Mouse (Mus musculus) gonadal fat pad, adult 2 months (tissue): ENCODE measurements around the gene Pex10. TPM values are rescaled to one million over a fixed set of nuclear protein-coding genes. Genes with fewer than 3 reads are reported as not detected.

Source experiments
- DNase-seq: peaks from one replicate; pipeline ENCODE4 v3.0.0-alpha.2; 2012; ENCODE audit warnings: low read depth
- polyA plus RNA-seq: library from polyadenylated mRNA; depleted of rRNA; stranded (reverse); fragments of >200 nt; gene quantifications from 2 replicates; pipeline ENCODE4 v1.2.3, GENCODE M21; 2012; rRNA removed

Gene Pex10
- polyA plus RNA-seq = 17.1 and 20.4 TPM in 2 replicates

DNA sequence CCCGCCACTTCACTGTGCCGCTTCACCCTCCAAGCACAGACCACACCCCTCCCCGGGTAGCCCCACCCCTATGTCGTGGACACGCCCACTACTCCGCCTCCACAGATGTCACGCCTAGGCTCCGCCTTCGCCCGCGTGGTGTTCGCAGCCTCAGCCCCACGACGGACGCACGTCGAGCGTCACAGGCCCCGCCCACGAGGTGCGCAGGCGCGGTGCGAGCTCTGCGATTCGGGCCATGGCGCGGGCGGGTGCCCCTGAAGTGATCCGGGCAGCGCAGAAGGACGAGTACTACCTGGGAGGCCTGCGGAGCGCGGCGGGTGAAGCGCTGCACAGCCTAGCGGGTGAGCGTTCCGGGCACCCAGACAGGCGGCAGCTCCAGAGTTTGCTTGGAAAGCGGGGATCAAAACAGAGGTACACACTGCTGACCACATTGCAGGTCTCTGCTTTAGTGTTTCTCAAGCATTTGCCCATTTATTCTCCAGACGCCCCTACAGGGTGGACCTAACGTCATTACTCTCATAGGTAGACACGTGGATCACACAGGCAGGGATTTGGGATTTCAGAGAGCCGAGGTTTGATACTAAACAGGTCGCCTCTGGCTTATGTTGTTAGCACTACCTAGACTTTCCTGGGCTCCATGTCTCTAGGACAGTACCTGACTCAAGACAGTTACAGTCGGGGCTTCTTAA is at the start of gene Pex10:
Pex10 (plus strand) TSS at position 183 of the 689 bp plus-strand sequence.
- DNase-seq = no peak

DNA sequence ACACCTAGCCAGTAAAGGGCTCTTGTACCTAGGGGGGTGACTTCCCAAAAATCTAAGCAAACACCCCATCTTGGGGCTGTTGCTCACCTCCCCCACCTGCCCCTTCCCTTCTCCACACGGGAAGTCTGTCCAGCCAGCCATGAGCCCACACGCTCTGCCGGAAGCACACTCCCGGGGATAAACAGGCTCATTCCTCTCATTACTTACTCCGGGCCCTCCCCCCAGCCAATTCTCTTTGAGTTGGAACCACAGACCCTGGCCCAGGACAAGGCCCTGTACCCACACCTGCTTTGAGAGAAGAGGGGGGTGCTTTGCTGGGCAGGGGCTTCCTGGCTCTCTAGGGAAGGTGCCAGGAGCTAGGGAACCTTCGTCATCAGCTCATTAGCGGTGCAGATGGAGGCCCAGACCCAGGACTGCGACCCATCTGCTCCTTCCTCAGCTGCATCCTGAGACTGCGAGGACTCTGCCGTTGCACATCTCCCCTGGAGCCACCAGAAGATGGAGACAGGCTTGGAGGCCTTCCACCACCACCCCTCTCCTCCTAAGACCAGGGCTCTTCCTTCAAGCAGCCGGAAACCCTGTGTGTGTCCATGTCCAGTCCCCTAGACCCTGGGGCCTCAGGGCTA is 49.5 kb upstream of the Pex10 start:
- DNase-seq = no peak

- DNase-seq = no peak
Observed at GRCm38 (mm10) chr4:155018066-155018465, 48.8 kb upstream of the Pex10 start.

DNA sequence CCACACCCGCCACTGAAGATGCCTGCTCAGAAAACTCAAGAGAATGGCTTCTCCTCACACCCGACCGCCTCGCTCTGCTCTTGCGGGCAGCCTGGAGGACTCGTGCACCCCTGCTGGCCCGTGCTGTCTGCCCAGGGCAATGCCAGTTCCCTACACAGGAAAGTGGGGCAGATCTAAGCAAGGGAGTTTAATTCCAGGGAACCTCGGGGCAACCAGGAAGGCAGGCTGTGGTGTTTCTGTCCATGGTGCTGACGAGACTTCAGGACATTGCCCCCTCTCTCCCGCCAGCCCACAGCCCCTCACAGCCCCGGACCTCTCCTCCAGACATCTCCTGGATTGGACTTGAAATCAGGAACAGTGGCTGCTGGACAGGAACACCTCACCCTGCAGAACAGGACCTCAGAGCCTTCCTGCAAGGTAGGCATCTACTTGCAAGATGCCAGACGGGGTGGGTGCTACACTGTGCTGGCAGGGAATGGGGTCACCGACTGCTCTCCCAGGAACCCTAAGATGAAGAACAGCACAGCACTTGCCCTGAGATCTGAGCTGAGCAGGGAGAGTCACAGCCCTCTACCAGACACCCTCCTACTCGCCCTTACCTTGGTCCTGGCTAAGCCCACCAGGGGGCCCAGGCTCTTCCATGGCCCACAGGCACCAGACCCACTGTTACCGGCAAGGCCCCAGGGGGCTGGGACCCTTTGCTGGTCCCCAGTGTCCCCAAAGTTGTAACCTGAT is 48.0 kb upstream of the Pex10 start:
- DNase-seq = no peak

GRCm38 (mm10) chr4:155019336-155019847 is 47.4 kb upstream of the Pex10 start:
- DNase-seq = no peak

DNA sequence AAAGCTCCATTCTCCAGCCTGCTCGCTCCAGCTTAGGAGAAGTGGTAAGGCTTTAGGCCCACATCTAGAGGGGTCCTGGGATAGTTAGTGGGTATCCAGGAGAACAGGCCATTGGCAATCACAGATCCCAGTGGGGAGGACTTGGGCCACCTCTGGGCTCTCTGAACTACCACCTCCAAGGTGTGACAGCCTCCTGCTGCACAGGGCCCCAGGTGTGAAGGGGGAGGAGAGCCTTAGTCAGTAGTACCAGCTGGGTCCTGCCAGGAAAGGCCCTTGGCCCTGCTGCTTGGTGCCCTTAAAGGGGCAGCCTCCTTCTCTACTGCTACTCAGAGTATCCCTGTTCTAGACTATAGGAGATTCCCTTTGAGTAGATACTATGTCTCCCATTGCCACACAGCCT is 46.7 kb upstream of the Pex10 start:
- DNase-seq = no peak

DNA sequence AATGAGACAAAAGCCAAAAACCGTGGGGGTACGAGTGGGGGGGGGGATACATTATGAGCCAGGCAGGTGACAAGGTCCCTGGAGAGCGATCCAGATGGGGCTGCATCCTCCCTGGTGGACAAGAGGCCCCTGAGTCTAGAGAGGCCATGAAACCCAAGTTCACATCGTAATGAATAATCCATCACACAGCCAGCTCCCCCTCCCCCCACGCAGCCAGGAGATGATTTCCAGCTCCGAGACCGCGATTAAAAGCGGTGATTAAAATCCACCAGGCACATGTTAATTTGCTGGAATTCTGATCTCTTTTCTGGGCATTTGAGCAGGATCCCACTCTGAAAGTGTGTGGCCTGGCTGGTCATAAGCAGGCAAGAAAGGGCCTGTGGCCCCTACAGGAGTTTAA is 46.0 kb upstream of the Pex10 start:
- DNase-seq = no peak

- no peak for DNase-seq
Observed at GRCm38 (mm10) chr4:155022228-155022855, 44.5 kb upstream of the Pex10 start.

DNA sequence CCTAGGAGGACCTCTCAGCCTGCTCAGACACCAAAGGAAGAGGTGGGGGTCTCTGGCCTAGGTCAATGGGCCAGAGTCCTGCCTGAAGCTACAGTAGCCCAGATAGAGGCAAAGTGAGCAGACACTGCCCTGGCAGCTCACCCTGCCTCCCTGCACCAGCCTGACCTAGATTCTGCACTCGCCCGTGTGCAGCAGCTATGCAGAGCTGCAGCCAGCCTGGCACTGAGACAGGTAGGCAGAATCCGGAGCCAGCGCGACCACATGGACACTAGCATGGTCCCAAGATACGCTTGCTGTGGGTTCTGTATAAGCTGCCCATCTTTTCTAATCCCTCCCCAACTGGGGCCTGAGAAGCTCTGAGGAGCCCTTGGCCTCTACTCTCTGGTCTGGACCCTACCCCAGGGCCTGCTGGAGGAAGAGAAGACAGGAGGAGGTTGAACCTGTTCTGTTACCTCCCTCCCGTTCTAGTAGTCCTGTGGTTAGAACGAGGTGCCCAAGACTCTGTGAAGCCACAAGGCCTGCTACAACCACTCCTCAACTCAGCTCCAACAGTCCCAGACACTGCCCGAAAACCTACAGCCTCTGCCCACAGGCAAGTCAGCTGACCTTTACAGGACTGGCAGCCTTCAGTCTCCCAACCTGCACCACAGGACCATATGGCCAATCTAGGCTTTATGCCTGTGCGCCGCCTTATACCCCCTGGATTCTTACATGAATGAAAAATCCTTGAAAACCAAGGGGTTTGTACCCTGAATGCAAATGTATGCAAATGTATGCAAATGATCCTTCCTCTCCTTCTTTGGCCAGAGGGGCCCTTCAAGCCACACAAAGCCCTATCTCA is 42.4 kb upstream of the Pex10 start:
- DNase-seq = no peak

- no peak for DNase-seq
Observed at GRCm38 (mm10) chr4:155033115-155033514, 33.7 kb upstream of the Pex10 start.

DNA sequence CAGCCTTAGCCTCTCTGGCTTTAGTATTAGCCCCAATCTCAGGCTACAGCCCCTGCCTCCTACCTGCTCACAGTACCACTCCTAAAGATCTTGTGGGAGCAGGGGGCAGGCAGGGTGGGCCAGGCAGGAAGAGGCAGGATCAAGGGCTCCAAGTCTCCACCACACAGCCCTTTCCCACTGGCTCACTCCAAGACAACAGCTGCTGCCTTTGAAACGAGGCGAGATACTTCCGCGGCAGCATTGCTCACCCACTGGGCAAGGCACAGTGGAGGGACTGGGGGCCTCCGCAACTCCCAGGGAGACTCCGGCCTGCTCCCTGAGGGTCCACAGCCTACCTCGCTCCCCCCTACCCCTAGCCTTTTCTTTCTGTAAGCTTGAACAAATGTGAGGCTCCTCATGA is 32.6 kb upstream of the Pex10 start:
- no peak for DNase-seq

DNA sequence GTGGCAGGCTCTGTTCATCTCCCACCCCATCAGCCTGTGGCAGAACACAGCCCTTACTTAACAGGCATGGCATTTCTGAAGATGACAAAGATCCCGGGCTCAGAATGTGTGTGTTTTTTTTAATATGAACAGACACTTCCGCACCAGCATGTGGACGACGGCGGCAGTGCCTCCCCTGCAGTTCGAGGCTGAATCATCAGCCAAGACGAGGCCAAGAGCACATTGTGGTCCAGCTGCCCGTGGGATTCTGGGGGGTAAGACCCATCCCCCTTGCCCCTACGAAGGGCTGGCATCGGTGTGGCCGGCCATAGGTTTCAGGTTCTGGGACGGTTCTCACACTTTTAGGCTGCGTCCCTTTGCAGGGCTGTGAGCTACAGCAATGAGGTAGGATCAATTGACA is 32.0 kb upstream of the Pex10 start:
- DNase-seq = no peak

DNA sequence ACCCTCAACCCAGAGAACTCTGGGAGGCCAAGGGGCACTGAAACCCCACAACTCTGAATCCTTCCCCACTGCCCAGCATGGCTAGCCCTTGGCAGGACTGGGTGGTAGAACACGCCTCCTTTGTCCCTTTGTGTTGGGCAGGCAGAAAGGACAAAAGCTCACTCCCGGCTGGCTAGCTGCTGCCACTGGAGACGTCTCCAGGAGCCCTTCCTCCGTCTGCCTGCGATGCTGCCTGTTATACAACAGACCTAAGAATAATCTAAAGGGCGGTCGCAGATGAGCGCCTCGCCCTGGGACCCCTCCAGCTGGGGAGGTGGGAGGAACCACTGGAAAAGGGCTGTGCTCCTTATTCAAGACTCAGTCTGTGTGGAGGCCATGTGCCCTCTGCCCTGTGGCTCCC is 26.6 kb upstream of the Pex10 start:
- no peak for DNase-seq

GRCm38 (mm10) chr4:155040696-155041095 is 26.1 kb upstream of the Pex10 start:
- no peak for DNase-seq

DNA sequence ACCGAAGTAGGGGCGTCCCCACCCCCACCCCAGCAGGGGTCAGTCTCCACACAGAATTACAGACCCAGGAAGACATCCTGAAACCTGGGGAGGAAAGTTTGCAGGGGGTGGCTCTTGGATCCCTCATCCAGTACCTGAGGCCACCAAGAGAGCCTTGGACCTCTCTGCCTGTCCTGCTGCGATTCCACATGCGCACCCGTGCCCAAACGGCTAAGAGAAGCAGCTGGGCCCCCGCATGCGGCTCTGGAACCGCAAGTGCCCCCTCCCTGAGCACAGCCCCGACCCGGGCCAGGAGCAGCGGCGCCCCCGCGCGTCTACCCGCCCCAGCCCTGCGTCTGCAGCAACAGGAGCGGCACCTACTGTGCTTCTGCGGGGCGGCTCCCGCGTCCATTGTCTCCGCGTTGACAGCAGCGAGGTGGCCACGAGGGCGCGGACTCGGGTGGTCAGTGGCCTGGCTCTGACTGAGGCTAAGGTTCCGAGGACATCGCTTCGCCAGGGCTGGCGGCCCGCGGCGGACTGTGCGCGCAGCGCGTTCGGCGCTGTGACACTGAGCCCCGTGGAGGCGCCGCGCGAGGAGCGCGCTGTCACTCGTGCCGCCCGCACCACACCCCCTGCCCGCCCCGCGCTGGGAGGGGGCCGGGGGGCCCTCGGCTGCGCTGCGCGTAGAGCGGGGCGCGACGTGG is 24.1 kb upstream of the Pex10 start:
- DNase-seq = no peak

DNA sequence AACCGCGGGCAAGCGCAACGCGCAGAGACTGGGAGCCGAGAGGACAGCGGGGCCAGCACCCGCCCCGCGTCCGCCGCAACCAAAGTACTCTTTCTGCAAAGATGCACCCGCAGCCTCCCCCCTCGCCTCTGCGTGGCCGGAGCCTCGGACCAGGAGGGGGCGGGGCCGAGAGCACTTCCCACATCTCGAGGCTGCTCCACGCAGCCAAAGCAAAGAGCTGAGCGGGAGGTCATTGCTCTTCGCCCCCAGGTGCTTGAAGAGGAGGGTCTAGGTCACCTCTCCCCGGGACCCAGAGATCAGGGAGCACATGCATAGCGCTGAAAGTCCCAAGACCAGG is 23.6 kb upstream of the Pex10 start:
- DNase-seq = no peak

DNA sequence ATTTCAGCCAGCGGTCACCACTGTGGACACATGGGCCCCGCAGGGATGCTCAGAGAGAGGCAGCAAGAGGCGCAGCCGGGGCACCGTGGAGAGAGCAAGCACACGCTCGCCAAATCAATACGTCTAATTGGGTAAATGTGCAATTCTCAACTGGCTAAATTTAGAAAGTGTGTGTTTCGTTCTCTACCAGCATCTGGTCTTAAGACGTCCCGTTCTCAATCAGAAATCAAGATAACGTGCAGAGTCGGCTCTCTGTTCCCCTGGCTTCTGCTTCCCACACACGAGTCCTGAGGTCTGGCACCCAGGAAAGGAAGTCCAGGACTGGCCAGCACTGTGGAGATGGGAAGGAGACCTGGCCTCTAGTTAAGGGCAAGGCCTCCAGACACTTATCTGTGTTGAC is 20.2 kb upstream of the Pex10 start:
- DNase-seq = no peak

DNA sequence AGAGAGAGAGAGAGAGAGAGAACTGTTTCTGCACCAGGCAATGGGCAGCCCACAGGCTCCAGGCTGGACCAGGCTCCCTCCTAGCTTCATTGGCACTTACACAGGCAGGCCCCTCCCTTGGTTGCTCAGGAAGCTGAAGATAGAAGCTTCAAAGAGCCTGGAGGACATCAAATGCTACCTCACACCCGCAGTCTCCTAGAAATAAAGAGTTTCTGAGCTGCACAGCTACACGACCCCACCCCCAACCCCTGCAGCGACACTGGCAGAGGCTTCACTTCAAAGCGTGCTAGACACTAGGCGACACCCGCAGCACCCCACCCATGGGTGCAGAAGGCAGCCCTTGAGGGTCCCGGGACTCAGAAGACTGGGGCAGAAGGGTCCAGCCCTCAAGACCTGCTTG is 16.7 kb upstream of the Pex10 start:
- DNase-seq = no peak

DNA sequence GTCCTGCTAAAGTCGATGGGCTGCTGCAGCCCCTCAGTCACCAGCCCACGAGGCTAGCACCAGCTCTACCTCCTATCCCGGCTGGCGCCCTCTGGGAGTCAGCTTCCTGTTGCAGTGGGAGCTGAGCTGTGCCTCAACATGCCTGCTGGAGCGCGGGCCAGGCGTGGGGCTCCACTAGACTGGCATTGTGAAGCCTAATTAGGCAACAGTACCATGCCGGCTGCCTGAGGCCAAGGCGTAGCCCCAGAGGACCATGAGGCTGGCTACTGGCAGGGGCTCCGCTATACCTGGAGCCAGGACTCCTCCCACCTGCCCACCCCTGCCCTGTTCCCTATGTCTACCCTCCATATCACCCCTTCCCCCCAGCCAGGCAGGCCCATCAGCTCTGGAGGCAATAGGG is 10.1 kb upstream of the Pex10 start, which contains the start of gene Plch2:
Plch2 (minus strand) TSS at position 61 of the 400 bp plus-strand sequence.
- no peak for DNase-seq

GRCm38 (mm10) chr4:155058325-155058724 is 8.5 kb upstream of the Pex10 start:
- no peak for DNase-seq

GRCm38 (mm10) chr4:155063895-155064294 is 2.9 kb upstream of the Pex10 start:
- DNase-seq = no peak
